Mouse (Mus musculus): ENCODE results near the gene Smco1. TPM values are rescaled to one million over a fixed set of nuclear protein-coding genes. Genes with fewer than 3 reads are reported as not detected.

The Smco1 gene
- polyA plus RNA-seq, 1 experiment from 2014 or later = 0.10 TPM

MicroRNAs within 50 kb of the gene (microRNA counts, 519-probe panel; counts per million panel counts)
- 1,255 counts per million, percentile 77 among the panel's probes with 10 or more counts for microRNA mmu-miR-1946a

Other genes starting within 250 kb of the Smco1 start
- gene Pak2, start 192.1 kb upstream of the Smco1 start, polyA plus RNA-seq (2016; fragmentation: Nextera tagmentation; extraction: Ambion mirVana) = 35.7 and 39.4 TPM in 2 replicates
- 149 and 159 TPM in 2 replicates for gene Pigx, start 171.7 kb upstream of the Smco1 start, polyA plus RNA-seq (2016; fragmentation: Nextera tagmentation; extraction: Ambion mirVana)
- 37.9 and 39.4 TPM in 2 replicates for gene Cep19, start 171.7 kb upstream of the Smco1 start, polyA plus RNA-seq (2016; fragmentation: Nextera tagmentation; extraction: Ambion mirVana)
- gene Nrros, start 105.9 kb upstream of the Smco1 start, polyA plus RNA-seq (2016; fragmentation: Nextera tagmentation; extraction: Ambion mirVana) = 7.8 and 11.1 TPM in 2 replicates
- gene Bex6, start 91.6 kb upstream of the Smco1 start, polyA plus RNA-seq (2016; fragmentation: Nextera tagmentation; extraction: Ambion mirVana) = not detected in 2 replicates
- gene Fbxo45, start 24.3 kb upstream of the Smco1 start, polyA plus RNA-seq (2016; fragmentation: Nextera tagmentation; extraction: Ambion mirVana) = 9.0 and 10.6 TPM in 2 replicates
- 17.4 and 19.0 TPM in 2 replicates for gene Wdr53, start 24.2 kb upstream of the Smco1 start, polyA plus RNA-seq (2016; fragmentation: Nextera tagmentation; extraction: Ambion mirVana)
- gene Rnf168, start 6.0 kb downstream of the Smco1 start, polyA plus RNA-seq (2016; fragmentation: Nextera tagmentation; extraction: Ambion mirVana) = 24.0 and 32.2 TPM in 2 replicates
- 25.2 and 27.0 TPM in 2 replicates for gene Ubxn7, start 60.8 kb downstream of the Smco1 start, polyA plus RNA-seq (2016; fragmentation: Nextera tagmentation; extraction: Ambion mirVana)
- not detected in 2 replicates for gene Tm4sf19, start 129.0 kb downstream of the Smco1 start, polyA plus RNA-seq (2016; fragmentation: Nextera tagmentation; extraction: Ambion mirVana)
- 34.7 and 35.9 TPM in 2 replicates for gene Tctex1d2, start 148.2 kb downstream of the Smco1 start, polyA plus RNA-seq (2016; fragmentation: Nextera tagmentation; extraction: Ambion mirVana)
- gene Pcyt1a, start 159.5 kb downstream of the Smco1 start, polyA plus RNA-seq (2016; fragmentation: Nextera tagmentation; extraction: Ambion mirVana) = 38.6 and 42.9 TPM in 2 replicates
- gene Slc51a, start 216.4 kb downstream of the Smco1 start, polyA plus RNA-seq (2016; fragmentation: Nextera tagmentation; extraction: Ambion mirVana) = 0.20 and 0.44 TPM in 2 replicates
- gene Zdhhc19, start 224.8 kb downstream of the Smco1 start, polyA plus RNA-seq (2016; fragmentation: Nextera tagmentation; extraction: Ambion mirVana) = not detected in 2 replicates